8 mouse cellular contexts compared by ENCODE assay signal in the genomic region with DNA sequence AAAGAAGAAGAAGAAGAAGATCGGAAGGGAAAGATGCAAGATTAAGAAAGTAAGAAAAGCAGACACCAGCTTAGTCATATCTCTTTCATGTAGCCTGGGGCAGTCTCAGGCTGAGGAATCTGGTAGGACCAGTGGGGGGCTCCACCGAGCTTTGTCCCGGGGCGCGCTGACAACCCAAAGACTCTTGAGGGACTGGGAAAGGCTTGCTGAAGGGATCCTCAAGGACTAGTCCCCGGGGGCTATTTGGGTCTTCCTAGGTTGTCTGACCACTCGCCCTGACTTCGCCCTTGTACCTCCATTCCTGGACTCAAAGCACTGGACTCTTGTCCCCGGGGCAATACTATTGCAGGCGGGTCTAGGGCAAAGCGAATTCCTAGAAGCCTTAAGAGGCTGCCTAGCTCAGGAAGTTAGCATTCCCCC. TPM values are rescaled to one million over a fixed set of nuclear protein-coding genes. Genes with fewer than 3 reads are reported as not detected.
DNase-seq lines count a peak whose midpoint lies in the region; ATAC-seq and TF ChIP-seq lines count a peak whose summit lies in the region.

No protein-coding gene starts in this region.

- H3K9me3 ChIP-seq in E14TG2a.4 (ENCODE audit: low read length), result no peaks in the 10 kb centered on the region
- no peaks in the 10 kb centered on the region for H3K9me3 ChIP-seq in heart, embryonic 14.5 days (ENCODE audit: control insufficient read depth, low read length)
- no peaks in the 10 kb centered on the region for H3K9me3 ChIP-seq in liver, embryonic 15.5 days (replicated peaks)
- no peaks in the 10 kb centered on the region for H3K9me3 ChIP-seq in neural tube, embryonic 11.5 days (ENCODE audit: control insufficient read depth, low read length)

- 1% methylated on average over 11 of the region's 11 CpGs for WGBS in heart, embryonic 14.5 days
- WGBS in liver, embryonic 15.5 days (ENCODE audit: insufficient replicate concordance), result under 1% methylated on average over 11 of the region's 11 CpGs
- WGBS in neural tube, embryonic 11.5 days, result under 1% methylated on average over 11 of the region's 11 CpGs
- WGBS in thymus, adult 2 months, result under 1% methylated on average over 11 of the region's 11 CpGs

- DNase-seq in brain, embryonic 14.5 days (ENCODE audit: low read depth), result peak; percentile 84
- peak; percentile 61 for DNase-seq in fibroblast of lung, adult 2 months (ENCODE audit: low read depth)
- peak; percentile 77 to 83 for DNase-seq in kidney, postnatal 4 days
- peak; percentile 82 for DNase-seq in neural tube, embryonic 11.5 days (ENCODE audit: low spot score)
- DNase-seq in thymus, adult 2 months, result peak; percentile 84

- H3K4me1 ChIP-seq in E14TG2a.4 (replicated peaks; ENCODE audit: low read depth, low read length), result peaks cover 30% of the 10 kb centered on the region
- H3K4me1 ChIP-seq in heart, embryonic 14.5 days (ENCODE audit: control insufficient read depth in 2 of 2, insufficient read depth in 2 of 2, low read length in 2 of 2), result peaks cover 23 to 39% of the 10 kb centered on the region in 2 experiments
- H3K4me1 ChIP-seq in liver, embryonic 15.5 days (replicated peaks), result peaks cover 45% of the 10 kb centered on the region
- peaks cover 9% of the 10 kb centered on the region for H3K4me1 ChIP-seq in neural tube, embryonic 11.5 days (ENCODE audit: control insufficient read depth, insufficient read depth, low read length)
- peaks cover 38% of the 10 kb centered on the region for H3K4me1 ChIP-seq in thymus, adult 2 months (replicated peaks; ENCODE audit: control insufficient read depth, insufficient read depth, low read length)

- no peaks in the 10 kb centered on the region; the same call in 1 of the 2 replicates for H3K36me3 ChIP-seq in E14TG2a.4 (ENCODE audit: insufficient read depth, low read length)
- peaks cover 28% of the 10 kb centered on the region for H3K36me3 ChIP-seq in heart, embryonic 14.5 days (ENCODE audit: control insufficient read depth, insufficient read depth, low read length)
- no peaks in the 10 kb centered on the region for H3K36me3 ChIP-seq in liver, embryonic 15.5 days (replicated peaks)
- no peaks in the 10 kb centered on the region for H3K36me3 ChIP-seq in neural tube, embryonic 11.5 days (ENCODE audit: control insufficient read depth, insufficient read depth, low read length)
- no peaks in the 10 kb centered on the region for H3K36me3 ChIP-seq in thymus, adult 2 months (ENCODE audit: control insufficient read depth, insufficient read depth, low read length)

- H3K4me3 ChIP-seq in E14TG2a.4 (replicated peaks; ENCODE audit: low read length), result peak overlapping the region; percentile 85
- H3K4me3 ChIP-seq in heart, embryonic 14.5 days (ENCODE audit: control insufficient read depth in 1 of 2, insufficient read depth in 1 of 2, low read depth in 1 of 2, low read length in 2 of 2), result peak overlapping the region; percentile 73 to 98
- peak overlapping the region; percentile 66 for H3K4me3 ChIP-seq in liver, embryonic 15.5 days (replicated peaks)
- peak overlapping the region; percentile 84 for H3K4me3 ChIP-seq in neural tube, embryonic 11.5 days (ENCODE audit: low read depth, low read length)
- peak overlapping the region; percentile 85 for H3K4me3 ChIP-seq in thymus, adult 2 months (ENCODE audit: control insufficient read depth, insufficient read depth, low read length)

- peak; percentile 28 for ATAC-seq in heart, embryonic 14.5 days (ENCODE audit: insufficient number of reproducible peaks, insufficient read depth, low FRiP score, low read depth)
- ATAC-seq in liver, embryonic 15.5 days (ENCODE audit: insufficient read depth), result peak; percentile 19; the same call in 1 of the 2 replicates
- peak; percentile 51 for ATAC-seq in neural tube, embryonic 11.5 days (ENCODE audit: insufficient read depth, low FRiP score, low TSS enrichment)

- H3K9ac ChIP-seq in heart, embryonic 14.5 days (ENCODE audit: low read length), result peak overlapping the region; percentile 98
- peak overlapping the region; percentile 52 for H3K9ac ChIP-seq in liver, embryonic 15.5 days
- peak overlapping the region; percentile 88 for H3K9ac ChIP-seq in neural tube, embryonic 11.5 days (ENCODE audit: low read length)

- H3K4me2 ChIP-seq in heart, embryonic 14.5 days (ENCODE audit: low read length), result peak overlapping the region; percentile 96
- H3K4me2 ChIP-seq in liver, embryonic 15.5 days, result peak overlapping the region; percentile 80
- H3K4me2 ChIP-seq in neural tube, embryonic 11.5 days (ENCODE audit: low read depth), result peak overlapping the region; percentile 63

- TF ChIP-seq POLR2A in brain, embryonic 14.5 days (IDR thresholded peaks at IDR 0.05; ENCODE audit: borderline replicate concordance, extremely low read depth, insufficient read depth, insufficient read length, poor library complexity, severe bottlenecking), result no peak
- TF ChIP-seq POLR2A in thymus, adult 2 months (IDR thresholded peaks at IDR 0.05; ENCODE audit: control insufficient read depth, extremely low read depth, insufficient read depth, low read length, poor library complexity), result no peak

- H3K27me3 ChIP-seq in E14TG2a.4 (ENCODE audit: insufficient read depth, low read length), result peaks cover 55% of the 10 kb centered on the region
- no peaks in the 10 kb centered on the region for H3K27me3 ChIP-seq in heart, embryonic 14.5 days (ENCODE audit: control insufficient read depth, insufficient read depth, low read length)
- peaks cover 15% of the 10 kb centered on the region; the same call in 1 of the 2 replicates for H3K27me3 ChIP-seq in liver, embryonic 15.5 days
- H3K27me3 ChIP-seq in neural tube, embryonic 11.5 days (ENCODE audit: control insufficient read depth, insufficient read depth, low read length), result no peaks in the 10 kb centered on the region
- H3K27me3 ChIP-seq in thymus, adult 2 months (ENCODE audit: control insufficient read depth, insufficient read depth, low read length), result no peaks in the 10 kb centered on the region

- H3K27ac ChIP-seq in heart, embryonic 14.5 days (replicated peaks in 1 of 2; ENCODE audit: control insufficient read depth in 1 of 2, insufficient read depth in 1 of 2, low read depth in 2 of 2, low read length in 2 of 2), result peak overlapping the region; percentile 99
- H3K27ac ChIP-seq in liver, embryonic 15.5 days (replicated peaks), result peak overlapping the region; percentile 84
- H3K27ac ChIP-seq in neural tube, embryonic 11.5 days (ENCODE audit: low read depth, low read length), result peak overlapping the region; percentile 88
- H3K27ac ChIP-seq in thymus, adult 2 months (ENCODE audit: control insufficient read depth, insufficient read depth, low read length), result peak overlapping the region; percentile 32; the same call in 1 of the 2 replicates

- peak; percentile 14 for TF ChIP-seq CTCF in E14TG2a.4 (conservative IDR thresholded peaks at IDR 0.05; ENCODE audit: low read length)
- TF ChIP-seq CTCF in brain, embryonic 14.5 days (IDR thresholded peaks at IDR 0.05; ENCODE audit: borderline replicate concordance, extremely low read depth, insufficient read depth, insufficient read length), result peak; percentile 70
- TF ChIP-seq CTCF in thymus, adult 2 months (IDR thresholded peaks at IDR 0.05; ENCODE audit: borderline replicate concordance, control insufficient read depth, extremely low read depth, insufficient read depth, low read length, poor library complexity), result peak; percentile 69

RNA-seq across cellular contexts. Expression of gene Zyx, which starts 0.4 kb away (rescaled TPM):
- 59.5 and 76.3 TPM in 2 replicates for polyA plus RNA-seq in brain, embryonic 14.5 days (2012; rRNA removed)
- polyA plus RNA-seq in heart, embryonic 14.5 days (2014; fragmentation: Nextera tagmentation; extraction: Ambion mirVana), result 167 and 173 TPM in 2 replicates
- 39.7 and 41.9 TPM in 2 replicates for polyA plus RNA-seq in liver, embryonic 15.5 days (2015; fragmentation: Nextera tagmentation; extraction: Ambion mirVana)
- polyA plus RNA-seq in neural tube, embryonic 11.5 days (2014; fragmentation: Nextera tagmentation; extraction: Ambion mirVana), result 86.3 and 87.0 TPM in 2 replicates
- 209 and 222 TPM in 2 replicates for polyA plus RNA-seq in thymus, adult 2 months (2012; rRNA removed)

RNA-seq across cellular contexts. Expression of gene Epha1, which starts 24.1 kb away (rescaled TPM):
- polyA plus RNA-seq in brain, embryonic 14.5 days (2012; rRNA removed), result 1.2 and 1.3 TPM in 2 replicates
- polyA plus RNA-seq in heart, embryonic 14.5 days (2014; fragmentation: Nextera tagmentation; extraction: Ambion mirVana), result 0.96 and 1.1 TPM in 2 replicates
- 6.2 and 6.7 TPM in 2 replicates for polyA plus RNA-seq in liver, embryonic 15.5 days (2015; fragmentation: Nextera tagmentation; extraction: Ambion mirVana)
- 0.82 and 1.1 TPM in 2 replicates for polyA plus RNA-seq in neural tube, embryonic 11.5 days (2014; fragmentation: Nextera tagmentation; extraction: Ambion mirVana)
- polyA plus RNA-seq in thymus, adult 2 months (2012; rRNA removed), result 3.6 and 4.7 TPM in 2 replicates

RNA-seq across cellular contexts. Expression of gene Fam131b, which starts 24.6 kb away (rescaled TPM):
- 30.9 and 37.9 TPM in 2 replicates for polyA plus RNA-seq in brain, embryonic 14.5 days (2012; rRNA removed)
- polyA plus RNA-seq in heart, embryonic 14.5 days (2014; fragmentation: Nextera tagmentation; extraction: Ambion mirVana), result 0.14 and 0.20 TPM in 2 replicates
- polyA plus RNA-seq in liver, embryonic 15.5 days (2015; fragmentation: Nextera tagmentation; extraction: Ambion mirVana), result not detected in 2 replicates
- polyA plus RNA-seq in neural tube, embryonic 11.5 days (2014; fragmentation: Nextera tagmentation; extraction: Ambion mirVana), result 2.7 and 3.4 TPM in 2 replicates
- 0.17 and 0.24 TPM in 2 replicates for polyA plus RNA-seq in thymus, adult 2 months (2012; rRNA removed)

RNA-seq across cellular contexts. Expression of gene Tas2r143, which starts 51.0 kb away (rescaled TPM):
- 0.16 and 0.29 TPM in 2 replicates for polyA plus RNA-seq in brain, embryonic 14.5 days (2012; rRNA removed)
- polyA plus RNA-seq in heart, embryonic 14.5 days (2014; fragmentation: Nextera tagmentation; extraction: Ambion mirVana), result not detected in 2 replicates
- polyA plus RNA-seq in liver, embryonic 15.5 days (2015; fragmentation: Nextera tagmentation; extraction: Ambion mirVana), result not detected in 2 replicates
- polyA plus RNA-seq in neural tube, embryonic 11.5 days (2014; fragmentation: Nextera tagmentation; extraction: Ambion mirVana), result not detected in 2 replicates
- polyA plus RNA-seq in thymus, adult 2 months (2012; rRNA removed), result 0.26 and 0.55 TPM in 2 replicates

RNA-seq across cellular contexts. Expression of gene Tas2r135, which starts 56.2 kb away (rescaled TPM):
- polyA plus RNA-seq in brain, embryonic 14.5 days (2012; rRNA removed), result 0.07 TPM in 1 of 2 replicates, not detected in the other
- polyA plus RNA-seq in heart, embryonic 14.5 days (2014; fragmentation: Nextera tagmentation; extraction: Ambion mirVana), result not detected in 2 replicates
- polyA plus RNA-seq in liver, embryonic 15.5 days (2015; fragmentation: Nextera tagmentation; extraction: Ambion mirVana), result not detected in 2 replicates
- not detected in 2 replicates for polyA plus RNA-seq in neural tube, embryonic 11.5 days (2014; fragmentation: Nextera tagmentation; extraction: Ambion mirVana)
- polyA plus RNA-seq in thymus, adult 2 months (2012; rRNA removed), result 0.15 TPM in 1 of 2 replicates, not detected in the other

Comparison
In these comparisons a context has a peak if more than half of its experiments do, and no peak if none do; other contexts are left out.
1. Peak in every context shown above with its lines: DNase-seq, ATAC-seq, H3K4me3 ChIP-seq and H3K27ac ChIP-seq.
2. CTCF ChIP-seq: peak in every context shown above with its lines; median percentile 70 in brain, embryonic 14.5 days; 69 in thymus, adult 2 months; 14 in E14TG2a.4.
3. H3K27ac ChIP-seq: peak in every context shown above with its lines; median percentile 99 in heart, embryonic 14.5 days; 88 in neural tube, embryonic 11.5 days; 84 in liver, embryonic 15.5 days; 32 in thymus, adult 2 months.